Mouse (Mus musculus): ENCODE data around the gene Spef1.

- TF ChIP-seq CTCF (IDR thresholded peaks at IDR 0.05; ENCODE audit: low read depth) = no peak
- no peak for TF ChIP-seq EP300 (IDR thresholded peaks at IDR 0.05; ENCODE audit: low read depth)
Measured at GRCm38 (mm10) chr2:131145536-131145935, 41.5 kb downstream of the Spef1 start.
